Mouse (Mus musculus): ENCODE measurements around the gene Krt14. TPM values are rescaled to one million over a fixed set of nuclear protein-coding genes. Genes with fewer than 3 reads are reported as not detected.

Krt14 gene
- polyA plus RNA-seq, 1 experiment from 2014 or later: 0.38 TPM

GRCm38 (mm10) chr11:100176791-100177190 lies 30.6 kb downstream of the Krt14 start:
- Histone ChIP-seq H3K4me3 (replicated peaks; ENCODE audit: low read length) (no peak overlapping the region), H3K4me2 (ENCODE audit: low read length) (no peak overlapping the region)
- 88% methylated on average over 9 of the region's 9 CpGs for WGBS

GRCm38 (mm10) chr11:100168765-100169762 lies 38.3 kb downstream of the Krt14 start:
- no peak overlapping the region for H3K4me2 ChIP-seq (ENCODE audit: low read length)
- H3K27me3 ChIP-seq (replicated peaks; ENCODE audit: control insufficient read depth, insufficient read depth, low read length): no peaks in the 10 kb centered on the region
- H3K9me3 ChIP-seq (ENCODE audit: control insufficient read depth, low read length): no peaks in the 10 kb centered on the region
- H3K9ac ChIP-seq (replicated peaks; ENCODE audit: low read depth, low read length): no peak overlapping the region
- H3K27ac ChIP-seq (ENCODE audit: low read length): no peak overlapping the region
- no peak for ATAC-seq
- no peaks in the 10 kb centered on the region for H3K36me3 ChIP-seq (ENCODE audit: control insufficient read depth, insufficient read depth)
- 31% methylated on average over 14 of the region's 14 CpGs for WGBS
- H3K4me1 ChIP-seq (replicated peaks; ENCODE audit: control insufficient read depth, insufficient read depth, low read length): no peaks in the 10 kb centered on the region
- H3K4me3 ChIP-seq (replicated peaks; ENCODE audit: low read length): no peak overlapping the region

More at GRCm38 (mm10) chr11:100176791-100177190, 30.6 kb downstream of the Krt14 start:
- no peak for ATAC-seq
- no peak overlapping the region for H3K27ac ChIP-seq (ENCODE audit: low read length)
- no peaks in the 10 kb centered on the region for H3K27me3 ChIP-seq (replicated peaks; ENCODE audit: control insufficient read depth, insufficient read depth, low read length)
- no peak overlapping the region for H3K9ac ChIP-seq (replicated peaks; ENCODE audit: low read depth, low read length)
- no peaks in the 10 kb centered on the region for H3K36me3 ChIP-seq (ENCODE audit: control insufficient read depth, insufficient read depth)
- no peaks in the 10 kb centered on the region for H3K4me1 ChIP-seq (replicated peaks; ENCODE audit: control insufficient read depth, insufficient read depth, low read length)
- H3K9me3 ChIP-seq (ENCODE audit: control insufficient read depth, low read length): no peaks in the 10 kb centered on the region

GRCm38 (mm10) chr11:100168071-100168470 lies 39.3 kb downstream of the Krt14 start:
- H3K36me3 ChIP-seq (ENCODE audit: control insufficient read depth, insufficient read depth): no peaks in the 10 kb centered on the region
- H3K4me3 ChIP-seq (replicated peaks; ENCODE audit: low read length): no peak overlapping the region
- H3K9me3 ChIP-seq (ENCODE audit: control insufficient read depth, low read length): no peaks in the 10 kb centered on the region
- ATAC-seq: no peak
- no peak overlapping the region for H3K4me2 ChIP-seq (ENCODE audit: low read length)
- H3K4me1 ChIP-seq (replicated peaks; ENCODE audit: control insufficient read depth, insufficient read depth, low read length): no peaks in the 10 kb centered on the region
- no peak overlapping the region for H3K9ac ChIP-seq (replicated peaks; ENCODE audit: low read depth, low read length)
- no peak overlapping the region for H3K27ac ChIP-seq (ENCODE audit: low read length)
- no peaks in the 10 kb centered on the region for H3K27me3 ChIP-seq (replicated peaks; ENCODE audit: control insufficient read depth, insufficient read depth, low read length)
- 80% methylated on average over 8 of the region's 8 CpGs for WGBS

GRCm38 (mm10) chr11:100164392-100164791 lies 43.0 kb downstream of the Krt14 start:
- no peaks in the 10 kb centered on the region for H3K27me3 ChIP-seq (replicated peaks; ENCODE audit: control insufficient read depth, insufficient read depth, low read length)
- no peaks in the 10 kb centered on the region for H3K36me3 ChIP-seq (ENCODE audit: control insufficient read depth, insufficient read depth)
- H3K9ac ChIP-seq (replicated peaks; ENCODE audit: low read depth, low read length): no peak overlapping the region
- H3K4me2 ChIP-seq (ENCODE audit: low read length): no peak overlapping the region
- no peaks in the 10 kb centered on the region for H3K4me1 ChIP-seq (replicated peaks; ENCODE audit: control insufficient read depth, insufficient read depth, low read length)
- no peak for ATAC-seq
- WGBS: 73% methylated on average over 7 of the region's 7 CpGs
- H3K27ac ChIP-seq (ENCODE audit: low read length): no peak overlapping the region
- H3K4me3 ChIP-seq (replicated peaks; ENCODE audit: low read length): no peak overlapping the region
- H3K9me3 ChIP-seq (ENCODE audit: control insufficient read depth, low read length): no peaks in the 10 kb centered on the region

- no peak for ATAC-seq
- no peaks in the 10 kb centered on the region for H3K36me3 ChIP-seq (ENCODE audit: control insufficient read depth, insufficient read depth)
- no peak overlapping the region for H3K27ac ChIP-seq (ENCODE audit: low read length)
- H3K4me3 ChIP-seq (replicated peaks; ENCODE audit: low read length): no peak overlapping the region
- H3K4me2 ChIP-seq (ENCODE audit: low read length): no peak overlapping the region
- no peaks in the 10 kb centered on the region for H3K9me3 ChIP-seq (ENCODE audit: control insufficient read depth, low read length)
- H3K27me3 ChIP-seq (replicated peaks; ENCODE audit: control insufficient read depth, insufficient read depth, low read length): no peaks in the 10 kb centered on the region
- no peaks in the 10 kb centered on the region for H3K4me1 ChIP-seq (replicated peaks; ENCODE audit: control insufficient read depth, insufficient read depth, low read length)
- WGBS: 70% methylated on average over 6 of the region's 6 CpGs
- H3K9ac ChIP-seq (replicated peaks; ENCODE audit: low read depth, low read length): no peak overlapping the region
Observed at GRCm38 (mm10) chr11:100157908-100158477, 49.4 kb downstream of the Krt14 start.

GRCm38 (mm10) chr11:100157331-100157730 lies 50.0 kb downstream of the Krt14 start:
- 87% methylated on average over 3 of the region's 3 CpGs for WGBS
- no peak overlapping the region for H3K4me2 ChIP-seq (ENCODE audit: low read length)
- H3K4me1 ChIP-seq (replicated peaks; ENCODE audit: control insufficient read depth, insufficient read depth, low read length): no peaks in the 10 kb centered on the region
- no peak overlapping the region for H3K27ac ChIP-seq (ENCODE audit: low read length)
- H3K36me3 ChIP-seq (ENCODE audit: control insufficient read depth, insufficient read depth): no peaks in the 10 kb centered on the region
- H3K9ac ChIP-seq (replicated peaks; ENCODE audit: low read depth, low read length): no peak overlapping the region
- H3K4me3 ChIP-seq (replicated peaks; ENCODE audit: low read length): no peak overlapping the region
- ATAC-seq: no peak
- H3K9me3 ChIP-seq (ENCODE audit: control insufficient read depth, low read length): no peaks in the 10 kb centered on the region
- H3K27me3 ChIP-seq (replicated peaks; ENCODE audit: control insufficient read depth, insufficient read depth, low read length): no peaks in the 10 kb centered on the region

- Histone ChIP-seq H3K9me3 (ENCODE audit: control insufficient read depth, low read length) (no peaks in the 10 kb centered on the region), H3K4me1 (replicated peaks; ENCODE audit: control insufficient read depth, insufficient read depth, low read length) (no peaks in the 10 kb centered on the region), H3K27ac (ENCODE audit: low read length) (no peak overlapping the region), H3K4me2 (ENCODE audit: low read length) (no peak overlapping the region), H3K4me3 (replicated peaks; ENCODE audit: low read length) (no peak overlapping the region), H3K9ac (replicated peaks; ENCODE audit: low read depth, low read length) (no peak overlapping the region), H3K27me3 (replicated peaks; ENCODE audit: control insufficient read depth, insufficient read depth, low read length) (no peaks in the 10 kb centered on the region), H3K36me3 (ENCODE audit: control insufficient read depth, insufficient read depth) (no peaks in the 10 kb centered on the region)
- no peak for ATAC-seq
- WGBS: 65% methylated on average over 8 of the region's 8 CpGs
Observed at GRCm38 (mm10) chr11:100155497-100156255, 51.7 kb downstream of the Krt14 start.

All from forebrain, embryonic 16.5 days (tissue).